Mouse (Mus musculus): ENCODE data around the gene Kctd20. TPM values are rescaled to one million over a fixed set of nuclear protein-coding genes. Genes with fewer than 3 reads are reported as not detected.
A peak's percentile ranks its signal among the peaks of the same experiment; 100 is the strongest.
"Not testable (repeated sequence)": the region's sequence is repeated elsewhere in the genome, so short reads cannot be mapped to it uniquely, and the experiment has no call there.

The Kctd20 gene
- total RNA-seq, 2 experiments from 2014 or later, result 131 to 222 TPM

- ATAC-seq (ENCODE audit: poor library complexity, severe bottlenecking), result no peak
These were observed 29.3 kb downstream of the Kctd20 start for GRCm38 (mm10) chr17:28981081-28981480.

DNA sequence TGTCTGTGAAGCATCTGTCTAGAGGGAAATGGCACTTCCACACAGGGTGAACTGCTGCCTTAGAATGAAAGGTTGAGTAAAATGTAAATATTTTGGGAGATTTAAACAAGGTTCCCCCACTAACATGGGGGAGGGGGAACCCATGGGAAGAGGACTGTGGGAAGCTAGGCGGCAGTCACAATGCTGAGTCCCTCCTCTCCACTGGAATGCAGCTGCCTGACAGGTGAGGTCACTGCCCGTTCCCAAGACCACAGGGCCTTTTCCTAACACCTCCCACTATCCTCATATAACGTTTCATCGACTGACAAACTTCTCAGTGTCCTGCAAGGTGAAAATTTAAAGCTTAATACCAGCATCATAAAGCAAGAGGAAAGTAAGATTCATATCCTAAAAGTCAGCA is 30.8 kb downstream of the Kctd20 start:
- no peak for ATAC-seq (ENCODE audit: poor library complexity, severe bottlenecking)

DNA sequence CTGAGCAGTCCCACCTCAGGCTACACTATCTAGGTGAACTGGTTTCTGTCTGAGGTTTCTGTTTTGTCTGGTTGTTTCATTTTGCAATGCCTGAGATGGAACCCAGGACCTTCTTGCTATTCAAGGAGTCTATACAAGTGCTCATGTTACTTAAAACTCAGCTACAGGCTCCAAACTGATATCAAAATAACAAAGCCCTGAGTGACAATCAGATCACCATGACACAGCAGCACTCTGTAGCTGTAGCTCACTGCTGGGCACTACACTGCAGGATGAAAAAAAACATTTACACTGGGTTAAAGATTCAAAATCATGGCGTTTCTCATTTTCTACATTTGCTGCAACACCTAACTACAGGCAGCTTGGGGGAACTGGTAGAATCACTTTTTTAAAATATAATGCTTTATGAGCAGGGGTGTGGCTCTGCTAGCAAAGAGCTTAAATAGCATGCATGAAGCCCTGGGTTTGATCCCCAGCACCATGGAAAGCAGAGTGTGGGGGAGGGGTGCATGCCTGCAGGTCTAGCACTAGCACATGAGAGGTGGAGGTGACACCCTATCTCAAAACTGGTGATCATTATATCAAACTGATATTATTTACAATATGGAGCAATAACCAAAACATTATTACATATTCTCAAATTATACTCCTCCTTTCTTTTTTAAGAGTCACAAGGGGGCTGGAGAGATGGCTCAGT is 33.1 kb downstream of the Kctd20 start:
- ATAC-seq (ENCODE audit: poor library complexity, severe bottlenecking), result no peak

- ATAC-seq (ENCODE audit: poor library complexity, severe bottlenecking), result peak; percentile 56; the same call in 1 of the 2 replicates
These were observed 35.1 kb downstream of the Kctd20 start for GRCm38 (mm10) chr17:28986833-28987232.

DNA sequence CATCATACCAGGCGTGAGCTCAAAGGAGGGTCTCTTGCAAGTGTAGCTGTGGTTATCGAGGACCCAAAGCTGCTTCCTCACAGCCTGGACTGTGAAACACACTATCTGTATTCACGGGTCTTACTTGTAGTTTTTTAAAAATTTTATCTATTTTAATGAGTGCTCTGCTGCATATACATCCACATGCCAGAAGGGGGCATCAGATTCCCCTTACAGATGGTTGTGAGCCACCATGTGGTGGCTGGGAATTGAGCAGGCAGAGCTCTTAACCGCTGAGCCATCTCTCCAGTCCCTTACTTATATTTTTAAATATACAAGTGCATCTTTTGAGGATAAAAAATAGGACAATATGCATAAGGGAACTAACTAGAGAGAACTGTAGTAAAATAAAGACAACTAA is 36.0 kb downstream of the Kctd20 start:
- ATAC-seq (ENCODE audit: poor library complexity, severe bottlenecking), result peak; percentile 47; the same call in 1 of the 2 replicates

- ATAC-seq (ENCODE audit: poor library complexity, severe bottlenecking), result no peak
These were observed 36.5 kb downstream of the Kctd20 start for GRCm38 (mm10) chr17:28988291-28988690.

- ATAC-seq (ENCODE audit: poor library complexity, severe bottlenecking), result no peak
These were observed 37.2 kb downstream of the Kctd20 start for GRCm38 (mm10) chr17:28988996-28989395.

GRCm38 (mm10) chr17:28990060-28990459 is 38.3 kb downstream of the Kctd20 start:
- no peak for ATAC-seq (ENCODE audit: poor library complexity, severe bottlenecking)

DNA sequence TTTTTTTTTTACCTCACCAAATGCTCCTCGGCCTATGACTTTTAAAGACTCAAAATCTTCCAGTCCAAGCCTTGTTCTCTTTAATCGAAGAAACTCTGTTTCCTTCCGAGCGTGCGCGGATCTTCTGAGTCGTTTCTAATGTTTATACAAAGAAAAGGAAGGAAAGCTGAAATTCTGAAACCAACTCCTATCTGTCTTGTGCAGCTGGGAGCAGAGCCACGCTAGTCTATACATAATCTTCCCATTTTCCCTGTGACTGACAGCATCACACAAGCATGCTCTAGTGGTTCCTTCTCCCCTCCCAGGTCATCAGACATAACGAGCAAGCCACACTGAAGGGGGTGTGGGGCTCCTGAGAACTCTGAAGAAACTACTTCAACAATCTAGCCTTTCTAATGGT is 39.5 kb downstream of the Kctd20 start:
- no peak for ATAC-seq (ENCODE audit: poor library complexity, severe bottlenecking)

DNA sequence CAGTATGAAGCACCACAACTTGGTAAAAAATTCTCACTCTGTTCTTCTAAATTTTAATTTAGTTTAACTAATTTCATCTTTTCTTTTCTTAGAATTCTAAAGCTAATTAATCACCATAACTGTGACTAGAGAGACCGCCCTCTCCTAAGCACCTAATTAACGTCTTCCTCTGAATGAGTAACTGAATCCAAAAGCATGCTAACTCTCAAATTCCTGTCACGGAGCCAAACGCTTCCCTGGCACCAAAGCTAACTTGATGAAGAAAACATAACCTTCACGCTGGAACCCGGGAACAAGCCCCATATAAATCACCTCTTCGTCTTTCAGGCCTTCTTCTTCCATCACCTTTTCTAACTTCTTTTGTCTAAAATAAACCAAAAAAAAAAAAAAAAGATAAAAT is 40.4 kb downstream of the Kctd20 start:
- ATAC-seq (ENCODE audit: poor library complexity, severe bottlenecking), result no peak

GRCm38 (mm10) chr17:28993004-28993403 is 41.3 kb downstream of the Kctd20 start:
- ATAC-seq (ENCODE audit: poor library complexity, severe bottlenecking), result not testable (repeated sequence)

- no peak for ATAC-seq (ENCODE audit: poor library complexity, severe bottlenecking)
These were observed 42.9 kb downstream of the Kctd20 start for GRCm38 (mm10) chr17:28994615-28995014.

DNA sequence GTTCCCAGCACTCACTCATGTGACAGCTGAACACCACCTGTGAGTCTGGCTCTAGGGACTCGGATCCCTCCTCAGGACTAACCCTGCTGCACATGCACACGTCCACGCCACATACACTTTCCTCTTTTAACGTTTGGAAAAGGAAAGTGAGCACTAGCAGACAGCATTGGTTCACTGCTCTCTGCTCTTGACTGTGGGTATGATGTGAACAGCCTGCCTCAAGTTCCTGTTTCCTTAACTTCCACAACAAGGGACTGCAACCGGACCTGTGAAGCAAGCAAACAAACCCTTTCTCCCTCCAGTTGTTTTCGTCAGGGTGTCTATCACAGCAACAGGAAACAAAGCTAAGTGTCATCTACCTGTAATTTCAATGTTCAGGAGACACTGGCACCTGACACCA is 48.7 kb downstream of the Kctd20 start:
- peak; percentile 95 for ATAC-seq (ENCODE audit: poor library complexity, severe bottlenecking)

- no peak for ATAC-seq (ENCODE audit: poor library complexity, severe bottlenecking)
These were observed 52.0 kb downstream of the Kctd20 start for GRCm38 (mm10) chr17:29003740-29004139.

DNA sequence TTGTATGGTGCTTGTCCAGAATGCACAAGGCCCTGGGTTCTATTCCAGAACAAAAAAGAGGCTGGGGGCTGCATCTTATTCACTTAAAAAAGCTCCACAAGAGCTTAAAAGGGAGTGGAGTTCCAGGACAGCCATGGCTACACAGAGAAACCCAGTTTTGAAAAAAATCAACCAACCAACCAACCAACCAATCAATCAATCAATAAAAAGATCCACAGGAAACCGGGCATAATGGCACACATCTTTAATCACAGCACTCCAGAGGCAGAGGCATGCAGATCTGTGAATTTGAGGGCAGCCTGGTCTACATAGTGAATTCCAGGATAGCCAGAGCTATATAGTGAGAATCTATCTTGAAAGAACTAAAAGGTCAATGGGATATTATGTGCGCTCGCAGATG is 53.3 kb downstream of the Kctd20 start:
- no peak for ATAC-seq (ENCODE audit: poor library complexity, severe bottlenecking)

- peak; percentile 23 for ATAC-seq (ENCODE audit: poor library complexity, severe bottlenecking)
These were observed 55.1 kb downstream of the Kctd20 start for GRCm38 (mm10) chr17:29006812-29007211.

- ATAC-seq (ENCODE audit: poor library complexity, severe bottlenecking), result peak; percentile 7; the same call in 1 of the 2 replicates
These were observed 55.5 kb downstream of the Kctd20 start for GRCm38 (mm10) chr17:29007243-29007640.

DNA sequence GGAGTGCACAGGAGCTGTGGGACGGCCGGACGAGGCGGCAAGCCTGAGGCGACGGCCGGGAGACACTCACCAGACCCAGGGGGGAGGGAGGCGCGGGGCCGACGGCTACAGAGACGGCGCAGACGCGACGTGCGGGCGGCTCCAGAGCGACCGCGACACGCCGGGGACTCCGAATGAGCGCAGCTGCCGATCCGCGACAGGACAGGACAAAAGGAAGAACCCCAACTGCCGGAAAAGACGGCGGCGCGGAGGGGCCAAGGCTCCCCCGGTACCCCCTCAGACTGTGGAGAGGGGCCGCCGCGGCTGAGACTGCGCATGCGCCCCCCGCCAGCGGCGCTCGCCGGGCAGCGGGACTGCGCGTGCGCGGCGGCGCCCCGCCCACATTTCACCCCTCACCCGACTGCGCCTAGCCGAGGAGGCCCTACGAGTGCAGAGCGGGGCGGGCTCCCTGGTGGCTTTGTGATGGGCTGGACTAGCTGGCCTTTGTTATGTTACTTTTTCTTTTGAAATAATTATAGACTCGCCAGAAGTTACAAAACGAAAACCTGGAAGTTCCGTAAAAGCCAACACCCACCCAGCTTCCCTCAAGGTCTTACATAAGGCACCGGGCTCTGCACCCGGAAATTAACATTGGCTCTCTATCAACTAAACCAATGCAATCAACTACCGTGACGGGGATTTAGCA is 56.0 kb downstream of the Kctd20 start, which contains the start of gene Stk38:
Gene Stk38 (minus strand): TSS at position 355 of the 685 bp plus-strand sequence.
- ATAC-seq (ENCODE audit: poor library complexity, severe bottlenecking), result peak; percentile 90

GRCm38 (mm10) chr17:29008326-29008650 is 56.5 kb downstream of the Kctd20 start:
- ATAC-seq (ENCODE audit: poor library complexity, severe bottlenecking), result no peak

DNA sequence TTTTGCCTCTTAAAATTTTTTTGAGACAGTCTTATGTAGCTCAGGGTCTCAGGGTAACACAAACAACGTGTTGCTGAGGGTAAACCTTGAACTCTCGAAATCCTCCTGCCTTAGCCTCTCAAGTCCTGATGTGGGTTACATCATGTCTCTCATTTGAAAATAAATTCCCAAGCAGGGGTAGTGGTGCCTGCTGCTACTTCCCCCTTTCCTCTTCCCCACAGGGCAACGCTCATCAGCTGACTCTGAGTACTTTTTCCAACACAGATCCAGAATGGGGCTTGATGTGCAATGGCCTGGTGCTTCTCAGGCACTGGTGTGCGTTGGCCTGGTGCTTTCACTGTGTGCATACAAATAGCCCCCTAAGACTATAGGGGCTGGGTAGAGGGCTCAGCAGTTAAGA is 57.4 kb downstream of the Kctd20 start:
- ATAC-seq (ENCODE audit: poor library complexity, severe bottlenecking), result peak; percentile 55

DNA sequence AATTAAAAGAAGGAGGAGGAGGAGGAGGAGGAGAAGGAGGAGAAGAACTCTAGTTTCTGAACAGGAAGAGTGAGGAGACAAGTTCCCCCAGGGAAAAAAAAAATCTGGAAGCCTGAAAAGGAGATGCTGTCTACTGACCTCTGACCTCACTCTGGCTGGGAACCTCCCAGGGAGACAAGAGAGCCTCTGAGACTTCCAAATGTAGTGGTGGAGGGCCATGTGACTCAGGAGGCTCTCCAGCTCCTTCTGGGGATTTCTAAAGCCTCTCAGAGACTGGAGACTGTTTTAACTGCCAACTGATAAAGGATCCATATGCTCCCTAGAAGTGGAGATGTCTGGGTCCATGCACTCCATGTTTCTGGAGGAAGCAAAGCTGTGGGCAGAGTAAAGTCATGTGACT is 62.5 kb downstream of the Kctd20 start:
- ATAC-seq (ENCODE audit: poor library complexity, severe bottlenecking), result no peak

DNA sequence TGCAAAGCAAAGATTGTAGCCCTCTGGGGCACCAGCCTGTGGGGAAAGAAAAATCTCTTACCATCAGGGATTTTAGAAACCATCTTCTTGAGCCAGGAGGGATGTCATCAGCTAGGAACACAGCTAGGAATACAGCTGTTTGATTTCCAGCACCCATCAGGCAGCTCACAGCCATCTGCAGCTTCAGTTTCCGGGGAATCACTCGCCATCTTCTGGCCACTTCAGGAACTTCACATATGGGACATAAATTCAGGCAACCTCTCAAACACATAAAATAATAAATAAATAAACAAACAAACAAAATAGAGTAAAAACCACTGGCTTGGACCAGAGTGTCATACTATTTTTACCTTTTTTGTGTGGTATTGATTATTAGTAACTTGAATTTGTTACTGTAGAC is 63.9 kb downstream of the Kctd20 start:
- peak; percentile 64; the same call in 1 of the 2 replicates for ATAC-seq (ENCODE audit: poor library complexity, severe bottlenecking)
